In the genomic region with DNA sequence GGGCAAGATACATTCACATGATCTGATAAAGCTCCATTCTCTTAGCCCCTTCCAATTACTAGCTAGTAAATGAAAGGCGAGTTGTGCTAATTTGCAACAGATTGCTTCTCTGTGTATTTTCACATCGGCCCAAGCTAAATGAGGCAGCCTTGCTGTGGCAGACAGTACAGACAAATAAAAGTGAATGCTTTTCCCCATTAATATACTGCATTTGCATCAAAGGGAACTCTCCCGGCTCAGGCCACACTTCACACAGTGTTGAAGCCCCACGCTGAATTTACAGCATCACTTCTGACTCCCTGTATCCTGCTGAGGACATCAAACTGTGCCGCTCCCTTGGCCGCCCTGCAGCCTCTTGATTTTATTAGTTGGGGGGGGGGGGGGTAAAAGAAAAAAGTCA, we compare ENCODE assay signal across 15 mouse cellular contexts.
A peak's percentile ranks its signal among the peaks of the same experiment; 100 is the strongest.
DNase-seq lines count a peak whose midpoint lies in the region; ATAC-seq lines count a peak whose summit lies in the region.
"Had no signal": no experiment of that assay in that cellular context is flagged by ENCODE, and none has a peak within 500 bp of the region (broad histone marks: within the 10 kb centered on the region; RNA-seq: fewer than 3 reads in every experiment).

No protein-coding gene starts in this region.

- no peaks in the 10 kb centered on the region for H3K9me3 ChIP-seq in kidney, embryonic 14.5 days (ENCODE audit: control insufficient read depth, low read length)
- no peaks in the 10 kb centered on the region for H3K9me3 ChIP-seq in forebrain, embryonic 12.5 days
- no peaks in the 10 kb centered on the region for H3K9me3 ChIP-seq in forebrain, embryonic 15.5 days
- no peaks in the 10 kb centered on the region for H3K9me3 ChIP-seq in limb, embryonic 15.5 days
- H3K9me3 ChIP-seq: heart, embryonic 10.5 days; intestine, embryonic 15.5 days; lung, embryonic 15.5 days had no signal

- no peak overlapping the region for H3K4me3 ChIP-seq in kidney, embryonic 14.5 days (ENCODE audit: low read length)
- H3K4me3 ChIP-seq in forebrain, embryonic 12.5 days (replicated peaks), result no peak overlapping the region
- no peak overlapping the region for H3K4me3 ChIP-seq in forebrain, embryonic 15.5 days
- H3K4me3 ChIP-seq in limb, embryonic 15.5 days, result no peak overlapping the region
- H3K4me3 ChIP-seq: heart, embryonic 10.5 days; intestine, embryonic 15.5 days; lung, embryonic 15.5 days; myocyte had no signal

- no peak overlapping the region for H3K27ac ChIP-seq in kidney, embryonic 14.5 days (ENCODE audit: low read depth, low read length)
- H3K27ac ChIP-seq in forebrain, embryonic 12.5 days, result no peak overlapping the region
- H3K27ac ChIP-seq in forebrain, embryonic 15.5 days (replicated peaks), result peak overlapping the region; percentile 52; the same call in 1 of the 2 replicates
- H3K27ac ChIP-seq in limb, embryonic 15.5 days, result no peak overlapping the region
- H3K27ac ChIP-seq: heart, embryonic 10.5 days; intestine, embryonic 15.5 days; lung, embryonic 15.5 days had no signal

- WGBS in kidney, embryonic 14.5 days, result 21% methylated on average over 6 of the region's 6 CpGs
- WGBS in forebrain, embryonic 12.5 days, result 34% methylated on average over 6 of the region's 6 CpGs
- WGBS in forebrain, embryonic 15.5 days, result 16% methylated on average over 6 of the region's 6 CpGs
- 26% methylated on average over 6 of the region's 6 CpGs for WGBS in limb, embryonic 15.5 days

- no peak overlapping the region for H3K4me2 ChIP-seq in kidney, embryonic 14.5 days (replicated peaks; ENCODE audit: low read depth, low read length)
- H3K4me2 ChIP-seq in forebrain, embryonic 12.5 days, result no peak overlapping the region
- H3K4me2 ChIP-seq in forebrain, embryonic 15.5 days (replicated peaks), result no peak overlapping the region
- no peak overlapping the region for H3K4me2 ChIP-seq in limb, embryonic 15.5 days
- H3K4me2 ChIP-seq: intestine, embryonic 15.5 days; lung, embryonic 15.5 days had no signal

- H3K9ac ChIP-seq in kidney, embryonic 14.5 days (ENCODE audit: low read depth, low read length), result no peak overlapping the region
- H3K9ac ChIP-seq in forebrain, embryonic 12.5 days, result no peak overlapping the region
- no peak overlapping the region for H3K9ac ChIP-seq in forebrain, embryonic 15.5 days (replicated peaks)
- H3K9ac ChIP-seq in limb, embryonic 15.5 days, result no peak overlapping the region
- H3K9ac ChIP-seq: intestine, embryonic 15.5 days; lung, embryonic 15.5 days had no signal

- H3K27me3 ChIP-seq in kidney, embryonic 14.5 days (ENCODE audit: control insufficient read depth, insufficient read depth, low read length), result no peaks in the 10 kb centered on the region
- no peaks in the 10 kb centered on the region for H3K27me3 ChIP-seq in forebrain, embryonic 12.5 days
- H3K27me3 ChIP-seq in forebrain, embryonic 15.5 days, result no peaks in the 10 kb centered on the region
- H3K27me3 ChIP-seq in limb, embryonic 15.5 days, result no peaks in the 10 kb centered on the region
- H3K27me3 ChIP-seq: intestine, embryonic 15.5 days; lung, embryonic 15.5 days had no signal

- DNase-seq in kidney, postnatal 36 days, result no peak
- no peak for DNase-seq in liver
- no peak for DNase-seq in ovary, postnatal 10 days (ENCODE audit: low spot score)
- DNase-seq: cerebellum, adult 18-20 months; gastrocnemius, postnatal 25 days; right cerebral cortex, postnatal 4 days had no signal

- H3K4me1 ChIP-seq in kidney, embryonic 14.5 days (ENCODE audit: control insufficient read depth, insufficient read depth, low read length), result no peaks in the 10 kb centered on the region
- H3K4me1 ChIP-seq in forebrain, embryonic 12.5 days, result peaks cover 2% of the 10 kb centered on the region; the same call in 1 of the 2 replicates
- peaks cover 9% of the 10 kb centered on the region for H3K4me1 ChIP-seq in forebrain, embryonic 15.5 days
- peaks cover 4% of the 10 kb centered on the region; the same call in 1 of the 2 replicates for H3K4me1 ChIP-seq in limb, embryonic 15.5 days
- H3K4me1 ChIP-seq: heart, embryonic 10.5 days; intestine, embryonic 15.5 days had no signal

- H3K36me3 ChIP-seq in kidney, embryonic 14.5 days (ENCODE audit: control insufficient read depth, insufficient read depth, low read length), result no peaks in the 10 kb centered on the region
- no peaks in the 10 kb centered on the region for H3K36me3 ChIP-seq in forebrain, embryonic 12.5 days (replicated peaks)
- no peaks in the 10 kb centered on the region for H3K36me3 ChIP-seq in forebrain, embryonic 15.5 days
- H3K36me3 ChIP-seq in limb, embryonic 15.5 days, result no peaks in the 10 kb centered on the region
- H3K36me3 ChIP-seq: G1E; heart, embryonic 10.5 days; intestine, embryonic 15.5 days; lung, embryonic 15.5 days had no signal

- ATAC-seq in kidney, embryonic 14.5 days (ENCODE audit: low FRiP score, low TSS enrichment), result peak; percentile 55; the same call in 1 of the 2 replicates
- ATAC-seq in forebrain, embryonic 12.5 days (ENCODE audit: low FRiP score), result peak; percentile 48; the same call in 1 of the 2 replicates
- ATAC-seq in forebrain, embryonic 15.5 days (replicated peaks), result peak; percentile 89
- ATAC-seq in limb, embryonic 15.5 days (ENCODE audit: insufficient number of reproducible peaks, low FRiP score, low TSS enrichment, low read depth), result 0 out of 2 replicates have a peak, but pooled peaks have one; percentile 35
- ATAC-seq: intestine, embryonic 15.5 days had no signal

Comparison
In these comparisons a context has a peak if more than half of its experiments do, and no peak if none do; other contexts are left out.
1. ATAC-seq: peak in every context shown above with its lines; median percentile 89 in forebrain, embryonic 15.5 days; 55 in kidney, embryonic 14.5 days; 48 in forebrain, embryonic 12.5 days; 35 in limb, embryonic 15.5 days.